Mouse (Mus musculus) CD4-positive, CD25-positive, alpha-beta regulatory T cell, adult 4 months (primary cell): Measurements from ENCODE around the gene Tbp. TPM values are rescaled to one million over a fixed set of nuclear protein-coding genes. Genes with fewer than 3 reads are reported as not detected.
A peak's percentile ranks its signal among the peaks of the same experiment; 100 is the strongest.
"Not testable (repeated sequence)": the region's sequence is repeated elsewhere in the genome, so short reads cannot be mapped to it uniquely, and the experiment has no call there.

ENCODE experiments used
- ATAC-seq: one replicate; pipeline ENCODE4 v1.8.0; 2017
- polyA plus RNA-seq, 2 experiments: library from polyadenylated mRNA; unstranded; fragments of 100-300 nt; shearing (Covaris generic); gene quantifications; one replicate each; pipeline ENCODE4 v1.2.1; 2017

Tbp gene
- polyA plus RNA-seq, 2 experiments from 2014 or later, result 49.0 to 56.6 TPM

DNA sequence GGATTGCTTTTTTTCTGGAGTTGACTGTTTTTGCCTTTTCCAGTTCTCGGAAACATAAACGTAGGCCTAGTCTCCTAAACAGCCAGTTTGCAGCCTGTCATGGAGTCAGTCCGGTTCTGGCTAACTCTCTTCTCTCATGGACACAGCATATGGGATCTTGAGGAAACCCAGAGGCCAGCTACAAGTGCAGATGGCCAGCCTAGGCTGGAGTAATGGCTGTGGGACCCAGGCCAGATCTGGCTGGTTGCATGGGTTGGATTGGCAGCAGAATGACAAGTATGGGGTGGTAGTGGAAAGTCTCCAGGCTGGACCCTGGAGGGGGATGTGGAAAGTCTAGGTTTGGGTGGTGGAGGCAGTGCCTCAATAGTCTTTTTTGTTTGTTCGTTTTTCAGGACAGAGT, 40.6 kb downstream of the Tbp start:
- no peak for ATAC-seq

DNA sequence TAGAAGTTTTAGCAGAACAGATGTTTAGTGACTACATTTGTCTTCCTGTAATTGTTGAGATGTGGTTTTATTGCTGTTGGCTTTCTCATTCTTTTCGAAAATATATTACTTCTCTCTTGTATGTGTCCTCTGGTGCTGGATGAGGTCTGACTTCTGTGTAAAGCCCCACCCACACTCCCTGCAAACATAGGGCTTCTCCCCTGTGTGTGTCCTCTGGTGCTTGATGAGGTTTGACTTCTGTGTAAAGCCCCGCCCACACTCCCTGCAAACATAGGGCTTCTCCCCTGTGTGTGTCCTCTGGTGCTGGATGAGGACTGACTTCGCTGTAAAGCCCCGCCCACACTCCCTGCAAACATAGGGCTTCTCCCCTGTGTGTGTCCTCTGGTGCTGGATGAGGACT, 44.2 kb downstream of the Tbp start:
- not testable (repeated sequence) for ATAC-seq

DNA sequence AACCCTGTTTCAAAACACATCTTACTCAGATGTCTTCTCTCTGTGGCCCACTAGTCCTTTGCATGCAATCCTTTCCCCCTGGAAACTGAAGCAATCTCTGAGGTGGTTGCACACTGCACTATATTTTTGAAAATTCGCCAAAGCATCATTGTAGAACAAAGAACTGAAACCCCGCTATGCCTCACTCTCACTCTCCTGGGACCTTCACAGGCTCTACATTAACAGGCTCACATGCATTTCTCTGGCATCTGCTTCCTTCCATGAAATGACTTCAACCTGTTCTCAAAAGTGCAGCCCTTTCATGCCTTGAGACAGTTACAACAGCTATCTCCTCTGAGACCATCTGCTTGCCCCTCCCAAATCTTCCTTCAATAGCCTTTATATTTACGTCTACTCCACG, 46.8 kb downstream of the Tbp start:
- ATAC-seq, result no peak

DNA sequence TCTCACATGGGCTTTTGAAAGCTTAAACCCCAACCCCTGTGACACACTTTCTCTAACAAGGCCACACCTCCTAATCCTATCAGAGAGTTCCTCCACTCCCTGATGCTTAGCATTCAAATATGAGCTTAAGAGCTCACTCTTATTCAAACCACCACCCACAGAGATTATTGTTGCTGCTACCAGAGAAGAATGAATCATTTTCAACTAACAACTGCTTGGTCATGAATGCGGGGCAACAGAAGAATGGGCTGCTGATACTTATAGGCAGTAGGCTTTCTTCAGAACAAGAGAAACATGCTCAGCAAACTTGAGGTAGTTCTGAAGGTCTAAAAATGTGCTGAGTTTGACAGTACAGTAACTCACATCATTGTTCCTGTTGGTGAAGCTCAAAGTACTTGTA, 50.0 kb downstream of the Tbp start:
- ATAC-seq, result no peak

DNA sequence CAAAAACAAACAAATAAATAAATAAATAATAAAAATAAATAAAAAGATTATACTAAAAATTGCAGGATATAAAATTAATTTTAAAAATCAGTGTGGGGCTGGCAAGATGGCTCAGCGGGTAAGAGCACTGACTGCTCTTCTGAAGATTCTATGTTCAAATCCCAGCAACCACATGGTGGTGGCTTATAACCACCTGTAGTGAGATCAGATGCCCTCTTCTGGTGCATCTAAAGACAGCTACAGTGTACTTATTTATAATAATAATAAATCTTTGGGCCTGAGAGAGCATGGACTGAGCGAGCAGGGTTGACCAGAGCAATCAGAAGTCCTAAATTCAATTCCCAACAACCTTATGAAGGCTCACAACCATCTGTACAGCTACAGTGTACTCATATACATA, 60.3 kb downstream of the Tbp start:
- ATAC-seq, result no peak

DNA sequence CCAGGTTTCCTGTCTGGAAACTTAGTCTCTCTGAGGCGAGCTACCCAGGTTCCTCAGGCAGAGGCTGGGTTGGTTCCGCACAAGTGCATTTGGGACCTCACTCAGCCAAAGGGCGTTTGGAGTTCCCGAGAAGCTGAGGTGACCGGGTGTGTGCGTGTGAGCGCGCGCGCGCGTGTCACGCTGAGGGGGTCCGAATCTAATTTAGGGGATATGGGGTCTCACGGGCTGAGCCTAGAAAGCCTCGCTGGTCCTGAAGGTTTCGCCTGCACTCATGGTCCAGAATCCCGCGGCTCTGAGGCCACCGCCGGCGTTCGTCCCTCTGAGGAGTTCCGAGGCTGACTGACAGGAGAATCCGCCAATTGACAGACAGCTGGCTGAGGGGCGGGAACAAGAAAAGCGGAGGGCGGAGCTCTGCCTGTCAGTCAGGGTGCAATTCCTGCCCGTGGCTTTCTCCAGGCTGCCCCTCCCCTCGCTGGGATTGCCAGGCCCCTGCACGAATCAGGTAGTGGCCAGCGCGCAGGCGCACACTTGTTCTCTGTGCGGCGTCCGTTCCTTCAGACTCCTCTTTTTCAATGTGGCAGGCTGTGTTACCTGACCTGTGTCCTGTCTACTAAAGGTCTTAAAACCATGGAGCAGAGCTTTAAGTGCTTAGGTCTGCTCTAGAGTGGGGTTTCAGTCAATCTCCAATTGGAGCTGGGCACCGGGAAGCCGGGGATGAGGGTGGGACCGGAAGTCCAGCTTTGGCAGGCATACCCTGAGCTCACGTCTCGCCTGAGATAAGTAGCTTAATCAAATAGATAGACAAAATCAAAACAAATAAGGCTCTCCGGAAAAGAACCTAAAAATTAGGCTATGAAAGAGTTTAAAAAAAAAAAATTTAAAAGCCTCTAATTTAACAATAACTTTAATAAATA, 64.6 kb downstream of the Tbp start, which contains the start of gene Prdm9:
TSS of gene Prdm9 (minus strand) at position 341 of the 914 bp plus-strand sequence.
- peak; percentile 99 for ATAC-seq

DNA sequence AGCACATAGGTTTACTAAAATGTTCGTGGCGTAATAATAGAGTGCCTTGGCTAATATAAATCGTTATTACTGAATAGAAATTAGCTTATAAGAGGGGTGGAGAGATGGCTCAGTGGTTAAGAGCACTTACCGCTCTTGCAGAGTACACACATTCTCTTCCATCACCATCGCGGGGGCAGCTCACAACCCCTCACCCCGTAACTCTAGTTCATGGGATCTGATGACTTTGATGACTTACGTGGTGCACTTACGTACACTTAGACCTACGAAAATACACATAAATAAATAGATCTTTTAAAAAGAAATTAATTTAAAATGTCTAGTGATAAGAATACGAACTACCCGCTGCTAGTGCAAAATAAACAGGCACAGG, 65.2 kb downstream of the Tbp start:
- no peak for ATAC-seq

DNA sequence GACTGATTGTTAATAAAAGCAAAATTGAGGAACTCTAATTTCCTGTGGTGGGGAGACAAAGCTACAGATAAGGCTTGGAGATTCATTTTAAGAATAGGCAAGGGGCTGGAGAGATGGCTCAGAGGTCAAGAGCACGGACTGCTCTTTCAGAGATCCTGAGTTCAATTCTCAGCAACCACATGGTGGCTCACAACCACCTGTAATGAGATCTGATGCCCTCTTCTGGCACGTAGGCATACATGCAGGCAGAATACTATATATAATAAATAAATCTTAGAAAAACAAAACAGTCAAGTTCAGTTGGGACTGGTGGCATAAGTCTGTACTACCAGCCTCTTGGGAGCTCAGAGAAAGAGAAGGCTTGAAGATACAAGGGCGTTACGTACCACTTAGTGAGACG, 67.2 kb downstream of the Tbp start:
- ATAC-seq, result no peak

DNA sequence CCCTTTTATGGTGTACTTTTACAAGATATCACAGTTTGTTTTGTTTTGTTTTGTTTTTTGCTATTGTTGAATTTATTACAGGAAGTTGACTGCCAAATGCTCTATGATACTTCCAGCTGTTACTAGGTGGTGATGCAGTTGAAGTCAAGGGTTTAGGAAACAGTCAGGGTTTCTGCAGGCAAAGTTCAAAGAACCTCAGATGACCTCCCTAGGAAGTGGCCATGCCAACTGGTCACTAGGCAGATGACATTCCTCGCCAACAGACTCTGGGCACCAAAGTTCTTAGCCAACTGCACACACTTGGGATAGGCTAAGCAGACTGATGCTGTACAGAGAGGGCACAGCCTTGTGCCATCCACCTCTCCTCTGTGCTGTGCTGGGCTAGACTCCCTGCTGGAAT, 75.4 kb downstream of the Tbp start:
- ATAC-seq, result no peak

DNA sequence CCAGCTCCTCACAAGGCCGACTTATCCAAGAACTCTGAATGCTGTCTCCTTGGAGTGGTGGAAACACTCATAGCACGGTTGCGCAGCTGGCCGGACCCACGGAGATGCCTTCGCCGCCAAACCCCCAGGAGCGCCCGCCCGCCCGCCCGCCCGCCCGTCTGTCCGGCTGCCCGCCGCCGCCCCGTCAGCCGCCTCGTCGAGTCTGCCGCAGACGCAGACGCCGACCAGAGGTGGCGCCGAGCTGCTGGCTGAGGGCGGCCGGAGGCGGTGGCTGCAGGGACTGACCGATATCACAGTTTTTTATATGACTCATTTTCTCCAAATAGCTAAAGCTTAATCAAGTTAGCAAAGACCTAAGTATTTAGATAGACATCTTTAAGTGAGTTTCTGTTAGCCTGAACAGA, 77.6 kb downstream of the Tbp start:
- no peak for ATAC-seq

Other genes starting within 250 kb of the Tbp start
- under 1 TPM in 1 of 2 experiments, not detected in 1; 0.81 TPM for gene Dll1, start 123.0 kb upstream of the Tbp start, polyA plus RNA-seq
- gene Fam120b, start 103.7 kb upstream of the Tbp start, polyA plus RNA-seq, result 10 to 100 TPM; 33.3 to 55.1 TPM
- gene Psmb1, start 137 bp upstream of the Tbp start, polyA plus RNA-seq, result 100 to 1,000 TPM; 317 to 371 TPM
- 10 to 100 TPM; 17.1 to 36.0 TPM for gene Pdcd2, start 27.4 kb downstream of the Tbp start, polyA plus RNA-seq
- 10 to 100 TPM in 1 of 2 experiments, 1 to 10 TPM in 1; 5.7 to 10.6 TPM for gene Prdm9, start 64.5 kb downstream of the Tbp start, polyA plus RNA-seq
- 10 to 100 TPM; 15.3 to 17.6 TPM for gene Chd1, start 205.1 kb downstream of the Tbp start, polyA plus RNA-seq